Mouse (Mus musculus) heart, adult 8-10 months (tissue): ENCODE measurements at regions not wholly inside any gene's neighbourhood (a gene's known extent, or its start where the extent isn't known, plus 50 kb on each side); places are given as distances from the start of the nearest gene placed in this dataset.
A peak's percentile ranks its signal among the peaks of the same experiment; 100 is the strongest.
"Not testable (repeated sequence)": the region's sequence is repeated elsewhere in the genome, so short reads cannot be mapped to it uniquely, and the experiment has no call there.

Source experiments
- DNase-seq: peaks from one replicate; pipeline ENCODE4 v3.0.0; 2022; ENCODE audit warnings: low spot score

- DNase-seq, result peak; percentile 29
These were observed 187.5 kb downstream of the Kctd12 start for GRCm38 (mm10) chr14:102794898-102795297.

DNA sequence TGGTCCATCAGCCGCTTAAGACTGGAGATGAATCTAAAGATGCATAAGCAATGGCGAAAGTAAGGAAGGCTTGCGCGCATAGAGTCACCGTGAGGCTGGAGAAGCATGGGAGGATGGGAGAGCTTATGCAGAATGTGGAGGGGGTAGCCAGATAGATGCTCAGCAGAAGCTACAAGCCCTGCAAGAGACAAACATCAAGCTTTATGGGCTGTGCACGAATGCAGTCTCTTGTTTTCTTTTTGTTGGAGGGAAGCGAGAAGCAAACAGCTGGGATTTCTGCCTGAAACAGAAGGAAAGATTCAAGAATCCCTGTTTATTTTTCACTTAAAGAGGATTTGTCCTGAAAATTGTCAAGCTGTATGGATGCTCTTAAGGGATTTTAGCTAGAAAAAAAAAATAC is 188.7 kb downstream of the Kctd12 start:
- no peak for DNase-seq

GRCm38 (mm10) chr14:102790916-102791315 is 191.5 kb downstream of the Kctd12 start:
- no peak for DNase-seq

DNA sequence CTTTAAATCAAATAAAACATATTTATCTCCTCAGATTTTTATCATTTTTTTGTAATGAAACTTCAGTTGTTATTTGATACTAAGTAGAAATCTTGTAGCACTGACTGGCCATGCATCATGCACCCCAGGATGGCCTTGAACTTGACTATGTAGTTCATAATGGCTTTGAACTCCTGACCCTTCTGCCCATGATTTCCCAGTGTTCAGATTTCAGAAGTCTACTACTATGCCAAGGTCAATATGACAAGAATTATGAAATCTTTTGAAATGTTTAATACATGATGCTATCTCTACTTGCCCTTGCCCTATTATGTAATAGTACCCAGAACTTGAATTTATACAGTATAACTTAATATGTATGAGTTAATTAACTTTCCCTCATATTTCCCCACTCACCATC is 200.2 kb downstream of the Kctd12 start:
- no peak for DNase-seq

DNA sequence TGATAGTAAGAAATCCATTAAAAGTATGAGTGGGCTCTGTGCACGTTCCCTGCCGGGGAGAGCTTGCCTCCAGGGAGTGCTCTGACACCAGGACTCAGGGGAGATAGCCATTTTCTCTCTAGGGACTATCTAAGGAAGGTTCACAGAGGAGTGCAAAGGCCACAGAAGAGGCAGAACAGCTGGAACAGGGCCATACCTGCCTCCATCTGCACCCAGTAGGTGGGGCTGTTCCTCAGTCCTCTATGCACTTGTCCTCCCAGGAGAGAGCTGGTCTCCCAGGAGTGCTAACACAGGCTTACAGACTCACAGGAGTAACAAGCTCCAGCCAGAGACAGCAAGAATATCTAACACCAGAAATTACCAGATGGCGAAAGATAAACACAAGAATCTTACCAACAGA is 212.7 kb downstream of the Kctd12 start:
- DNase-seq, result peak; percentile 41

DNA sequence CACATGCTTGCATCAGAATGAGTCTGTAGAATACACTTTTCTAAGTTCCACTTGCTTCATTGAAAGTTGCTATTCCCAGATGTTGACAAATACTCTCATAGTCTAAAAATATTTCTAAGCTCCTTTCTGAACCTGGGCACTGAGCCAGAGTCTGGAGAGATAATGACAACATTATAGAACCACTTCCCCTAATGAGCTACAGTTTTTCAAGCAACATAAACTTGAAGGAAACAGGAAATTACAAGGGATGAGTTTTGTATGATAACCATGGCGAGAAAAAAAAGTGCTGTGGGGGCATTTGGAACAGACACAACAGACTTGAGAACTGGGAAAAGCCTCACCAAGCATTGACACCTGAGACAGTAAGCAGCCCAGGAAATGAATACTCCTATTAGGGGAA is 233.8 kb downstream of the Kctd12 start:
- DNase-seq, result peak; percentile 13

DNA sequence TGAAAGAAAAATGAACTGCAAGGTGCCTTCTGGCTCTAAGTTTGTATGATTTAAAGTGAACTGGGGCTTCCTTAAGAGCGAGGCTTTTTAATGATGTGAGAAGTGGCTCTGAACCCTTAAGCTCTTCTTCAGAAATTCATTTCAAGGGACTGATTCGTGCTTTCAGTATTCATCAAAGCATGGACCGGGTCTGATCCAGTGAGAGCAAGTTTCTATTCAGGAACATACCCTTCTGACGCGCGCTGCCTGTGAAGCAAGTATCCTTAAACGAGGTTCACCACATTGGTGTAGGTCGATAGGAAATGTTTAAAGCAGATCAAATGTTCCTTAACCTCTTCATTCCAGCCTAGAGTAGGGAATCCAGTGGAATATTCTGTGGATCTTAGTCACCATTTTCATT is 240.1 kb downstream of the Kctd12 start:
- DNase-seq, result no peak

GRCm38 (mm10) chr14:102736656-102737055 is 245.8 kb downstream of the Kctd12 start:
- DNase-seq, result no peak

GRCm38 (mm10) chr14:102733718-102734117 is 248.7 kb downstream of the Kctd12 start:
- DNase-seq, result not testable (repeated sequence)

- DNase-seq, result no peak
These were observed 250.7 kb downstream of the Kctd12 start for GRCm38 (mm10) chr14:102731746-102732145.

- DNase-seq, result no peak
These were observed 259.8 kb downstream of the Kctd12 start for GRCm38 (mm10) chr14:102722633-102723032.

GRCm38 (mm10) chr14:102718558-102718957 is 263.9 kb downstream of the Kctd12 start:
- DNase-seq, result no peak

- DNase-seq, result no peak
These were observed 269.8 kb downstream of the Kctd12 start for GRCm38 (mm10) chr14:102712600-102712999.

GRCm38 (mm10) chr14:102706704-102707336 is 275.6 kb downstream of the Kctd12 start:
- DNase-seq, result no peak

DNA sequence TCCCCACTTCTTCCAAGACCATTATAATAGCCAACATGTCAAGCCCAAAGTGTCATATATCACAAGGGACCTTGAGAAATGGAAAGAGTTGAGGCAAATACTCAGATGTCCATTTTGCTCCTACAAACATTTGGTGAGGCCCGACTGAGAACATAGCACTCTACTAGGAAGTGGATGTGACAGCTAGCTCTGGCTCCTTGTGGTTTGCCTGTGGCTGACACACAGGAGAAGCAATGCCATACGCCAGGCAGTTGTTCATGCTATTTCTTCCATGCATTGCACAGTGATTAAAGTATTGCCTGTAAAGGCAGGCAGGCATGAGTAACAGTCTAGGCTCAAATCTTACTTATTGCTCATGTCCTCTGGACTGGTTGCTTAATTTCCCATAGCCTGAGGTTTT is 281.3 kb downstream of the Kctd12 start:
- no peak for DNase-seq

- DNase-seq, result no peak
These were observed 282.0 kb downstream of the Kctd12 start for GRCm38 (mm10) chr14:102700457-102700856.

GRCm38 (mm10) chr14:102699015-102699414 is 283.4 kb downstream of the Kctd12 start:
- DNase-seq, result no peak

GRCm38 (mm10) chr14:102686791-102687190 is 295.6 kb downstream of the Kctd12 start:
- DNase-seq, result no peak

DNA sequence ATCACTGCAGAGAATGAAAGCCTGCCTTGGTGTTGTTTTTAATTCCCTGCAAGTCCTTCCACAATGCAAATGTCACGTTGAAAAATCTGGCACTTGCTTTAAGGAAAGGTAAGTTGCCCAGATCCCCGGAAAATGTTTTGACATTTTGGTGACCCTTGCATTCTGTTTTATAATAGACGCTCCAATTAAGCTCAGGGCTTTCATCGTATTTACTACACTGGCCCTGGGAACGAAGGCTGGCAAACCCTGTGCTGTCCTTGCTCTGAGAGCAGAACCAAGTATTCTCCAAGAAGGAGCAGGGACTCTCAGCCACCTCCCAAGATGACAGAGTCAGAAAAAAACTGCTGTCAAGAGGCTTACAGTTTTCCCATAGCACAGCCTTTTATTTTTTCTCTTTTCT is 305.9 kb downstream of the Kctd12 start:
- no peak for DNase-seq

DNA sequence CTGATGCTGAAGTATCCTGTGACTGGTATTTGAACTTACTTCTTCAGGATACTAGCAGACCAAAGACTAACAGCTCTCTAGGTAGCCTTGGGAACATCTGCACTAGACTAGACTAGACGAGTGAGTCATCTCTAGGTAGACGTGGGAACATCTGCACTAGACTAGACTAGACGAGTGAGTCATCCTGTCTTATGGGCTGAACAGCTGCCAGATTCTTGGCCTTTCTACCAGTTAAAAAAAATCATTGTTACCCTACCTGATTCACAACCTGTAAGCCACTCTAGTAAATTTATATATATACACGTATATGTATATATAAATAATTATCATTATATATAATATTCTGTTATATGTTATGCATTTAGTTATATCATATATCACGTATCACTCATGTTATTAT is 307.8 kb downstream of the Kctd12 start:
- DNase-seq, result no peak

DNA sequence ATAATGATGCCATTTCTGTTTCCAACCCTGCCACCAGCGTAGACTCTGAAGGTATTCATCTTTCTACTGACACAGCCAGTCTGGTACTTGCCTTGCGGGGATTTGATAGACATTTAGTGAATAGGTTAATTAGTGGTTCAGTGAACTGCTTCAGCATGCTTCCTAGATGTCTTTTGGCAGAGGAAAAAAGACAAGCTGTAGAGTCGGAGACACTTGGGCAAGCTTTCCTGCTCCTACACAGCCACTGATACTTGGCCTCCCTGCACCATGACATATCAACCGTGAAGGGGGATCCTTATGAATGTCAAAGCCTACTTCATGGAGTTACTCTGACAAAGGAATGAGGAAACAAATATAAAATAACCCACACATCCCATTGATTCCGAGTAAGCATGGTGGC is 308.7 kb downstream of the Kctd12 start:
- no peak for DNase-seq

DNA sequence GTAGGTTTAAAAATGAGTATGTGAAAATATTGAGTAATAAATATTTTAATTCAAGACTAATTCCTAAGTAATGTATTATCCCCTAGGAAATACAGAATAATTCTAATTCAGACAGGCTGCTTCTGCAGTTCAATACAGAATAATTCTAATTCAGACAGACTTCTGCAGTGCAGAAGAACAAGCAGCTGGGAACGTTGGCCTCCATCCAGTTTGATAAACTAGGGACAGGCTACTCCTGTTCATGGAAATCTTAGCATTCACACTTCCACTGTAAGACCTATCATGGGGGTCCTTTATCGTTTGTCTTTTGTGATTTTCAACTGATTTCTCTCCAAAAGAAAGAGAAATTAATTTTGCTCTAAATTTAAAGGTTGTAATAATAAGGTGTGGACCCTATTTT is 319.2 kb downstream of the Kctd12 start:
- DNase-seq, result peak; percentile 12

- DNase-seq, result no peak
These were observed 322.1 kb downstream of the Kctd12 start for GRCm38 (mm10) chr14:102660351-102660750.

GRCm38 (mm10) chr14:102656235-102656634 is 326.2 kb downstream of the Kctd12 start:
- DNase-seq, result no peak
